Mouse (Mus musculus) T-helper 17 cell (primary cell): ENCODE measurements around the gene Col4a3.

Experiments
- in situ Hi-C, 2 experiments: fragments of 300-600 bp; cut with MboI, MseI; formaldehyde crosslinking; loops; 1 replicate in 1 of 2; 2 replicates in 1 of 2; pipeline ENCODE4 v1.15.1; 2025; ENCODE audit warnings: high pct_unique_total_duplicates in 2 of 2

Col4a3 gene

DNA sequence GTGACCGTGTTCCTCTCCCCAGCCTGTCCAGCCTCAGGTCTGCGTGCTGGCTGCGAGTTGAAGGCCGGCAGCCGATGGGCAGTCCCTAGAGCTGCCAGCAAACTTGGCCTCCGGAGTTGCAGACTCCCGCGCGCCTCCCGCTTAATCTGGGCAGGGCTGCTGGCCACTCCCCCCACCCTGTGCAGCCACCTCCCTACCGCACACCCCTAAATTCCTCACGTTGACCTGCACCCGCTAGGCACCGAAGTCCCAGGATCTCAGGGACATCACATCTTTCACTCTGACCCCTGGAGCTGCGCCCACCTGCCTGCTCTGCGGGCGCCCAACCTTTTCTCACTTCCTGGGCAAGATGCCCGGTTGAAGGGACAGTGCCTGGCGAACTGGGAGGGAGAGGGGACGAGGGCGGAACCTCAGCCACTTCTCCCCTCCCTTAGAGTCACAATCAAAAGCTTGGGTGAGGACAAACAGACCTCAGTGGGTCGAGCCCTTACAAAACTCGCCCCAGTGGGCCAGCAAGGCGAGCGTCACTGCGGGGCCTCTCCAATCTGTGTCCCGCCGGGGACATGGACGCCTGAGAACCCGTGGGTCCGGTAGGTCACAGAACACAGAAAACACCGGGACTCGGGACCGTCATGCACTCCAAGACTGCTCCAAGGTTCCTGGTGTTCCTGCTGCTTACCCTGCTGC lies at the start of gene Col4a3, which contains the start of gene Col4a4:
Gene Col4a3 (plus strand): TSS at position 209 of the 687 bp plus-strand sequence.
Gene Col4a4 (minus strand): TSS at position 137 of the 687 bp plus-strand sequence.
- in situ Hi-C loops = no loop called here

DNA sequence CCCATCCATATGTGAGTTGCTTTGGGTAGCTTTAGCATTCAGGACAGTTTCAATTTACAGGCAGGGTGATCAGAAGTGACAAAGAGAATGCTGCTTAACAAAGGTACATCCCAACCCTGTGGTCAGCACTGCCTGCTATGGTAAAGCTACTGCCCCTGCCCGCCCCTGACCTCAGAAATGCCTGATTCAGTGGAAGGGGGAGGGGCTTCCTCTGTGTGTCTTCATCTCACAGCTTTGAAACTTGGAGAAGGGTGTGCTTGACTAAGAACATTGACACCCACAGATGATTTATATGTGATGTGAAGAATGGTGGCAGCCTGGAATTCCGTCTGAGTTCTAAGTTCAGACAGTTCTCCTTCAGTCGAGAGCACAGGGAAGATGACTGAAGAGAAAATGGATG lies 48.9 kb upstream of the Col4a3 start:
- in situ Hi-C loops = no loop called here

- in situ Hi-C loops = no loop called here
Observed at GRCm38 (mm10) chr1:82540056-82540455, 46.7 kb upstream of the Col4a3 start.

DNA sequence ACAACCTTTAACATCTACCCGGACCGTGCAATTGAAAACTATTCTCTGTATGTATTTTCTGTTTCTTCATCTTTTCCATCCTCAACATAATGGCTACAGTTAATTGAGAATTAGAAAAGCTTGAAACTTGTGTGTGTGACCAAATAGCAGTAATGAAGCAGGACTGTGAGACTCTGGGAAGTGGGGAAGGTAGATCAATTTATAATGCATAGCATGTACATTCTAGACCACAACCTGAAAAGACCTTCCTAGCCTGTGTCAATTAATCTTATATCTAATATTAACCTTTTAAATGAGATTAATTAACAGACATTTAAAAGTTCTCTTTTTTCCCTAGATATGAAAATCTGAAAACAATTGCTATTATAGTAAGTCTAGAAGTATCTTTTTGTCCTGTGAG lies 42.8 kb upstream of the Col4a3 start:
- in situ Hi-C loops = no loop called here

DNA sequence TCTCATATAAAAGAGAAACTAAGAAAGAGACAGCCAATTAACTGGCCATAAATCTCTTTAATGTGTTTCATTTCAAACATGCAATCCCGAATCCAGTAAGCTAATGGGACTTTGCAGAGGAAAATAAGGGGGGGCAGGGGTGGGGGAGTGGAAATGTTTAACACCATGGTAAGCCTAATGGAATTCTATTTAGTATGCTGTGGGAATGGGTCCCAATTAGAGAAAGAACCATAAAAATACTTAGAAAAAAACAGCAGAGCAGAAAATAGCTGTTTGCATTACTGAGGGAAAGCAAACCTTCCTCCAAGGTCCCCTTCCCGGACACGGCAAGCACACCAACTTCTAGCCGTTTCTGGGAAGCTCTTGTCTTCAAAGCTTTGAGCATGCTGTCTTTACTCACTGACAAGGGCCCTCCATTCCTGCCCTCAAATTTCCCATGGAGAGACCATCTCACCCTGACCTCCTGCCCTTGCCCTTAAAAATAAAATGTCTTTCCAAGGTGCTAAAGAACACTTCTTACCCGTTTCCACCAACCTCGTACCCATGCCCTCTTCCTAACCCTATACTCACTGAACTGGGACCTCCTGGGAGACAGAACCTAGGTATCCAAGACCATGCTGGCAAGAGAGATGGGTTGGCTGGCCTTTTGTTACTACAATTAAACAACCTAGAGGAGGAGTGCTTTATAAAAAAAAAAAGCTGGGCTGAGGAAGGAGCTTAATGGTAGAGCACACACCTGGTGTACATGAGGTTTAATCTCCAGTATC lies 42.1 kb upstream of the Col4a3 start:
- in situ Hi-C loops = no loop called here

DNA sequence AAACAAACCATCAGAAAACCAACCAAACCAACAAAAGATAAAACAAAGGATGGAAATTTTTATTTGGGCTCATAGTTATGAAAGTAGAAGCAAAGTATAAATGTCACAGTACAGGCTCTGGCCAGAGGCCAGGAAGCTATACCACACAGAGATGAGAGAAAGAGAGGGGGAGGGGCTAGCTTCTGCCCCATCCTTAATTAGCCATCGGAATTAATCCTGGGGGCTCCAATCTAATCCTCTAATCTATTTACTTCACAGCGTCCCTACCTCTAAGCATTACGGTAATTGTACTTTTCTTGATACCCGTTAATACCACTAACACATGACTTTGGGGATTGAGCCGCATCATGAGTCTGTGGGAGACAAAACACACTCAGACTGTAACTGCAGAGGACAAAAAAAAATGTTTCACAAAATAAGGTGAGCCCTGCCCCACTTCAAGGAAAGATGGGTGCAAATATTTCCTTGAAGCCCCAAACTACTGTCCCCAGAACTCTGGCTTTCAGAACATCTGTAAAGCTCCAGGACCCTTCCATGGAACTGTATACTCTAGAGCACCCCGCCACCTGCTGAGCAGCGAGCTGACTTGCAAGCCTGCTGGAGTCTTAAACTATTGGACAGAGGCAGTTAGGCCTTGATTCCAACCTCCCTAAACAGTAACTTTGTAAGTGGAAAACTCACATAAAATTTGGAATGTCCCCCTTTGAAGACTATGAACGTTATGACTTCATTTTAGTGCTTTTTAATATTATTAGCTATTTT lies 41.3 kb upstream of the Col4a3 start:
- in situ Hi-C loops = no loop called here

GRCm38 (mm10) chr1:82554443-82554850 lies 32.3 kb upstream of the Col4a3 start:
- in situ Hi-C loops = loop anchor here in 1 of 2 experiments (10.0 kb wide), 1 partner anchor 220 kb away; the partner anchor contains the start of gene Gm47791

DNA sequence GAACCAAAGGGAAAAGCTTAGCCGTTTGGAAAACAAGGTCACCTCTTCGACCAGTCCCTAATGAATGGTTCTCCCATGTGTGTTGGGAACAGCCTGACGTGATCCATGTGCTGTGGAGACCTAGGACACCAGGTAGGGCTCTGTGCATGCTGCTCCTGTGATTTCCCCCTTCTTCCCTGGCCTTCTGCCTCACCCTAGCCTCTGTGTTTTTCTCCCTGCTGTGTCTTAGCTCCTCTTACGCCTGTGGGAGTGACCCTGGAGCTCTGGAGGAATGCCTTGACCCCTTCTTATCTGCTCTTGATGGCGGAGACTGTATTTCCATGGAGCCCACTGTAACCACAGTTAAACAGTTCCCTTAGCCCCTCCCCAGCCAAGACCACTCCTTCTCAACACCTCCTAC lies 31.8 kb upstream of the Col4a3 start:
- in situ Hi-C loops = loop anchor here (5.0 to 10.0 kb wide), 3 partner anchors 87 to 220 kb away; partner anchors contain the start of gene Gm47791 (in 1 of the 2)

- in situ Hi-C loops = no loop called here
Observed at GRCm38 (mm10) chr1:82560223-82560622, 26.5 kb upstream of the Col4a3 start.

DNA sequence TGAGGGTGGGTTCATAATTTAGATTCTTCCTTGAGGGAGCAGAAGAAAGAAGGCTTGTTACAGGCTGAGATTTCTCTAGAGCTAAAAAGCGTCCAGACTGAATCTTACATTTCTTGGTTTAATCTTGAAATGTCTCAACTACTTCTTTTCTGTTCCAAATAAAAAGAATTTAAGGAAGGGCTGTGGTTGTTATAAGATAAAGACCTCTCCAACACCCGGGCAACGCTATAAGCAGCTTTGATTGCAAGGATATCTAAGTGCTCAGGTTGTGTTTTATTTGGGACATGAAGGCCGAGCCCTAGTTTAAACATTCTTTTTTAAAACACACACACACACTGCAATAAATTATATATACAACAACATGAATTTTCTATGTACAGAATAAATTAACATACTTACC lies 17.3 kb upstream of the Col4a3 start:
- in situ Hi-C loops = no loop called here

- in situ Hi-C loops = no loop called here
Observed at GRCm38 (mm10) chr1:82571758-82572157, 15.0 kb upstream of the Col4a3 start.

DNA sequence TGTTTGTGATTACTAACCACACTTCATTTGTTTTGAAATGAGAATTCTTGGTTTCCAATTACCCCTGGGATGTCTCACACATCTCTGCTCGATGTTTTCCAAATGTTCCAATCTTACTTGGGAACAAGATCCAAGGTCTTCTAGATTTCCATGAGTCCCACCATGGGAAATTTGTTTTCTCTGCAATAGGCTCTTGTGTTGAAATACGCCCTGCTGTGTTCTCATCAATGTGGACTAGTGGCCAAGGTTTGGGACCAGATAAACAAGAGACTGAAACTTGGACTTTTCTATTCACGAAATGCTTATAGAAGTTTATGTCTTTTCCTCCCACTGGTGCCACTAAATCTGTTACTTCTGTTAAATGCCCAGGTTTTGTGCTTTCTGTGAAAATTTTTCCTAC lies 11.0 kb upstream of the Col4a3 start:
- in situ Hi-C loops = no loop called here

DNA sequence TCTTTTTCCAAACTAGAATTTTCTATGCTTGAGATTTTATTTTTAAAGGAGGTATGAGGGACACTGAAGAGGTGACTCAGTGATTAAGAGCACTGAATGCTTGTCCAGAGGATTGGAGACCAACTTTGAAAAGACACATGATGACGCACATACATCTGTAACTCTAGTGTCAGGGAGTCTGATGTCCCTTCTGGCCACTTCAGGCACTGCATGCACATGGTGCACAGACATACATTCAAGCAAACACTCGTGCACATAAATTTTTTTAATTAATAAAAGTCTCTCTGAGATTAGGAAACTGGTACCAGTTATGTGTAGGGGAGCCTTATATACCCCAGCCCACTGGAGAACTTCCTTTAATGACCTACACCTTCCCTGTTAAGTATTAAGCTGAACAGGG lies 10.5 kb upstream of the Col4a3 start:
- in situ Hi-C loops = no loop called here

DNA sequence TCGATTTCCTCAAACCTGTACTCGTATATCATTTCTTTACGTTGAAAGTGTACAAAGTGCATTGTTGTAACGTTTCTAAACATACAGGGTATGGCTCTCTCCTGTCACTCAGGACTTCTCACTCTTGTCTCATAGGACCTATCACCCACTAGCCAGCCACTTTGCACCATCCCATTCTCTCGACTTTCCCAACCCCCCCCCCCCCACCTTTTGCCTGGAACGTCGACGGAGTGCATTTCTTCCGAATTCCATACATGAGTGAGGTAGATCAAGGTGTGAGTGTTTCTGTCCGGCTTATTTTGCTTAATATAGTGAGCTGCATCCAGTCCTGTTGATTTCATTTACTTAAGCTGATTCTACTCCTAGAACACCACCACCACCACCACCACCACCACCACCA lies 9.4 kb upstream of the Col4a3 start:
- in situ Hi-C loops = no loop called here

GRCm38 (mm10) chr1:82577915-82578314 lies 8.8 kb upstream of the Col4a3 start:
- in situ Hi-C loops = no loop called here

GRCm38 (mm10) chr1:82578320-82578719 lies 8.4 kb upstream of the Col4a3 start:
- in situ Hi-C loops = no loop called here

- in situ Hi-C loops = no loop called here
Observed at GRCm38 (mm10) chr1:82585981-82586380, 740 bp upstream of the Col4a3 start.

DNA sequence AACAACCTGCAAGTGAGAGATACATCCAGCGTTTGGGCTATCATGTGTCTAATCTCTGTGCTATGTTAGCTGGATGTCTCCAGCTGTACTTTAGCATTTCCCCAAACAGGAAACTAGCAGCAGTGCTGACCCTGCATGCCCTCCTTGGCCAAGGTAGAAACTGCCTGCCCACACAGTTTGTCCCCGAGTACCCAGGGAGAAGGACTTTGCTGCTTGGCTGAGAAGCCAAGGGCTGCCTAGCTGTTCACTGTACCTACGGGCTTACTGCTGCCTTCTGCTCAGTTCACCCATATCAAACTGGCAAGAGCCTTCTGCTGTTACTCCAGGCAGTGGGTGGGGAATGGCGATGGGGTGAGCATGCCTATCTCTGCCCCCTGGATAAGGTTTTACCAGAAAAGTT lies 3.5 kb downstream of the Col4a3 start:
- in situ Hi-C loops = loop anchor here in 1 of 2 experiments (10.0 kb wide), 1 partner anchor 1655 kb away; no protein-coding TSS in a partner anchor

DNA sequence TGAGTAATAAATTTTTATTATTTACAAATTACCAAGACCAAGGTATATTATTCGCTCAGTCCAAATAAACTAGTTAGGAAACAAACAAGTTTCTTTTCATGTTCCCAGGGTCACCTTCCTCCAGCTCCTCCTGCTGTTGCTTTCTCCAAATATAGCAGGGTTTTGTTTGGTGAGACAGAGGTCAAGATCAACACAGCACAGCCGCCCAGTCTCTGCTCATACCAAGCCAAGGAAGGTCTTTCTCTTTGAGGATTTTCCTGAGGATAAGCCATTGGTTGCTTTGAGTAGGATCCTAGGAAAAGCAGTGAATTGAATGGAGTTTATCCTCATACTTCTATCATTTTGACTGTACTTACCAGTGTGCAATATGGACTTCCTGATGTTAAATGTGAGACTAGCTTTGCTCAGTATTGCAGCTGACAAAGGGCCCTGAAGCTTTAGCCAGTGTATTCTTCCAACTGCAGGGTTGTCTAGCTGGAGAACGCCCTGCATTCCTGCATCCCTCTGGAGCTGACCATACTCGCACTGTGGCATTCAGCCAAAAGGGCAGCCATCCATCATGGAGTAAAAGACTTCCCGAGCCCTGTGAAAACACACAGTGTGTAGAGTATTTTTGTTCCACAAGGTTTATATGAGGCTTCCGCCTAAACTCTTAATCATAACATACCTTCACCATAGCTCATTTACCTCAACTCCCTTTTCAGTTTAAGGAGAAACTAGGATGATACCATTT lies 10.3 kb downstream of the Col4a3 start:
- in situ Hi-C loops = loop anchor here in 1 of 2 experiments (5.0 to 10.0 kb wide), 2 partner anchors 65 to 1648 kb away; no protein-coding TSS in a partner anchor

DNA sequence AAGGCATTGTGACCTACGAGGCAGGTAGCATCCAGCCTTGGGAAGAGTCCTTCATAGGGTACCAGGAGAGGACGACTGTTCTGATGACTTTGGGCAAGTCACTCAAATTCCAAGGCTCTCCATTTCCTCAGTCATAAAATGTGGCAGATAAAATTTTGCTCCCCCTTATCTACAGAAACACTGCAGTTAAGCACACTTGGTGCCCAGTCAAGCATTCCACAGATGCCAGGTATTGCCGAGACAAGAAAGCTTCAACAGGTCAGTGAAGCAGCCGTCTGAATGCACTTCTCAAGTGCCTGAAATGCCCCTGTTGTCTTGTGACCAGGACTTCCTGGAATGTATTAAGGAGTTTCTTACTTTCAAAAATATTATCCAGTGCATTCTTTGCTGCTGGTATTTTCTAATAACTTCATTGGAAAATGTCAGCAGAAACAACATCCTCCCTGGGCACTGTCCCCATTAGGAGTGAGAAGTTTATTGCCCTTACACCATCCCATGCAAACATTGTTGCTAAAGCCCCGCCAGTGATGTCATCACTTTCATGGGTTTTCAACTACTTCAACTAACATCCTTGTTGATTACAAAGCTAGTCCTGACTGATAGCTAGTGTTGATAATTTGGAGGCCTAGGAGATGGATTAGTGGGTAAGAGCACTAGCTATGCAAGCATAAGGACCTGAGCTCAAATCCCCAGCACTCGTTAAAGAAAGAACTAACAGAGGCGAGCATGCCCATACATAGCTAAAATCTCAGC lies 16.7 kb downstream of the Col4a3 start:
- in situ Hi-C loops = no loop called here
